Mouse (Mus musculus) central nervous system, embryonic 18 days (tissue): ENCODE results near the gene Synm. TPM values are rescaled to one million over a fixed set of nuclear protein-coding genes. Genes with fewer than 3 reads are reported as not detected.

Source experiments
- polyA plus RNA-seq: library from polyadenylated mRNA; depleted of rRNA; stranded (reverse); fragments of >200 nt; gene quantifications from 2 replicates; pipeline ENCODE4 v1.2.3, GENCODE M21; 2012; rRNA removed

Synm gene
- 4.9 and 5.9 TPM in 2 replicates for polyA plus RNA-seq

GRCm38 (mm10) chr7:67759629-67759995, at the start of gene Synm:
TSS of gene Synm (minus strand) at chr7:67759742.

Other genes with a start within 250 kb of the Synm start
- 36.5 and 43.9 TPM in 2 replicates for gene Lrrc28, start 114.5 kb downstream of the Synm start, polyA plus RNA-seq
- 4.9 and 6.2 TPM in 2 replicates for gene Ttc23, start 112.3 kb downstream of the Synm start, polyA plus RNA-seq
- 24.6 and 27.4 TPM in 2 replicates for gene Igf1r, start 193.1 kb upstream of the Synm start, polyA plus RNA-seq